Mouse (Mus musculus): ENCODE measurements around the gene Vps37b.
"Not testable (repeated sequence)": the region's sequence is repeated elsewhere in the genome, so short reads cannot be mapped to it uniquely, and the experiment has no call there.

Gene Vps37b

GRCm38 (mm10) chr5:124032001-124032508 is at the start of gene Vps37b:
TSS of gene Vps37b (minus strand) at chr5:124032270.
- in situ Hi-C loops (cut with MboI, MseI) = no loop called here

- in situ Hi-C loops (cut with MboI, MseI) = loop anchor here (5.0 kb wide), 1 partner anchor 78 kb away; no protein-coding TSS in a partner anchor
Measured at GRCm38 (mm10) chr5:124079880-124080279, 47.8 kb upstream of the Vps37b start.

GRCm38 (mm10) chr5:124078794-124079416 is 46.8 kb upstream of the Vps37b start:
- in situ Hi-C loops (cut with MboI, MseI) = no loop called here

GRCm38 (mm10) chr5:124077856-124078460 is 45.9 kb upstream of the Vps37b start:
- in situ Hi-C loops (cut with MboI, MseI) = no loop called here

- in situ Hi-C loops (cut with MboI, MseI) = no loop called here
Measured at GRCm38 (mm10) chr5:124077241-124077640, 45.2 kb upstream of the Vps37b start.

- in situ Hi-C loops (cut with MboI, MseI) = no loop called here
Measured at GRCm38 (mm10) chr5:124076559-124076958, 44.5 kb upstream of the Vps37b start.

GRCm38 (mm10) chr5:124075716-124076115 is 43.6 kb upstream of the Vps37b start:
- in situ Hi-C loops (cut with MboI, MseI) = no loop called here

GRCm38 (mm10) chr5:124074845-124075307 is 42.8 kb upstream of the Vps37b start:
- in situ Hi-C loops (cut with MboI, MseI) = no loop called here

GRCm38 (mm10) chr5:124073682-124074081 is 41.6 kb upstream of the Vps37b start:
- in situ Hi-C loops (cut with MboI, MseI) = no loop called here

GRCm38 (mm10) chr5:124069657-124070056 is 37.6 kb upstream of the Vps37b start:
- in situ Hi-C loops (cut with MboI, MseI) = no loop called here

- in situ Hi-C loops (cut with MboI, MseI) = no loop called here
Measured at GRCm38 (mm10) chr5:124062037-124062824, 30.2 kb upstream of the Vps37b start.

- in situ Hi-C loops (cut with MboI, MseI) = no loop called here
Measured at GRCm38 (mm10) chr5:124059677-124060076, 27.6 kb upstream of the Vps37b start.

GRCm38 (mm10) chr5:124058749-124059148 is 26.7 kb upstream of the Vps37b start:
- in situ Hi-C loops (cut with MboI, MseI) = no loop called here

GRCm38 (mm10) chr5:124056956-124057355 is 24.9 kb upstream of the Vps37b start:
- in situ Hi-C loops (cut with MboI, MseI) = no loop called here

GRCm38 (mm10) chr5:124056219-124056618 is 24.1 kb upstream of the Vps37b start:
- in situ Hi-C loops (cut with MboI, MseI) = no loop called here

GRCm38 (mm10) chr5:124052641-124053040 is 20.6 kb upstream of the Vps37b start:
- in situ Hi-C loops (cut with MboI, MseI) = not testable (repeated sequence)

GRCm38 (mm10) chr5:124051899-124052491 is 19.9 kb upstream of the Vps37b start:
- in situ Hi-C loops (cut with MboI, MseI) = no loop called here

- in situ Hi-C loops (cut with MboI, MseI) = no loop called here
Measured at GRCm38 (mm10) chr5:124050095-124051050, 18.3 kb upstream of the Vps37b start.

- in situ Hi-C loops (cut with MboI, MseI) = no loop called here
Measured at GRCm38 (mm10) chr5:124049249-124050045, 17.4 kb upstream of the Vps37b start.
